Mouse (Mus musculus) adrenal gland, postnatal 10 days (tissue): ENCODE results near the gene Ptbp1. TPM values are rescaled to one million over a fixed set of nuclear protein-coding genes. Genes with fewer than 3 reads are reported as not detected.

Source experiments
- DNase-seq: peaks from one replicate; pipeline ENCODE4 v3.0.0; 2021; ENCODE audit warnings: mixed read lengths
- long read RNA-seq, 2 experiments: library from polyadenylated mRNA; stranded (forward); transcript quantifications; one replicate each; pipeline ENCODE4 v2.0.0; 2021
- total RNA-seq, 2 experiments: library from RNA; stranded (reverse); gene quantifications; 2 replicates each; pipeline ENCODE4 v1.2.3; 2021

The Ptbp1 gene
- 100 to 1,000 TPM; 267 to 270 TPM for total RNA-seq
- long read RNA-seq, experiment 1, transcript Ptbp1-216 (14 exons, 3,110 nt): major isoform, 19 of 98 reads
- long read RNA-seq, experiment 1, transcript Ptbp1-206 (13 exons, 3,169 nt): minor isoform, 12 of 98 reads
- long read RNA-seq, experiment 1, partial matches to known transcripts: 60 of 98 reads
- long read RNA-seq, experiment 1, other reads (novel, unspliced or antisense): 4 of 98 reads
- long read RNA-seq, experiment 2, transcript Ptbp1-206 (13 exons, 3,169 nt): minor isoform, 19 of 74 reads
- long read RNA-seq, experiment 2, transcript Ptbp1-216 (14 exons, 3,110 nt): major isoform, 28 of 74 reads
- long read RNA-seq, experiment 2, partial matches to known transcripts: 18 of 74 reads
- long read RNA-seq, experiment 2, other reads (novel, unspliced or antisense): 7 of 74 reads

- DNase-seq: peak; percentile 100
Observed at GRCm38 (mm10) chr10:79853860-79854795, at the start of gene Ptbp1. Gene Ptbp1, plus strand, starts transcription at chr10:79854427.

- DNase-seq: peak; percentile 56
Observed at GRCm38 (mm10) chr10:79805636-79806035, 48.6 kb upstream of the Ptbp1 start.

GRCm38 (mm10) chr10:79806331-79806730 is 47.9 kb upstream of the Ptbp1 start:
- DNase-seq: no peak

GRCm38 (mm10) chr10:79806972-79807371 is 47.3 kb upstream of the Ptbp1 start:
- DNase-seq: no peak

- peak; percentile 58 for DNase-seq
Observed at GRCm38 (mm10) chr10:79807826-79808225, 46.4 kb upstream of the Ptbp1 start.

GRCm38 (mm10) chr10:79808728-79809127 is 45.5 kb upstream of the Ptbp1 start:
- no peak for DNase-seq

- peak; percentile 94 for DNase-seq
Observed at GRCm38 (mm10) chr10:79811736-79812637, 42.2 kb upstream of the Ptbp1 start.

GRCm38 (mm10) chr10:79814271-79814842 is 39.9 kb upstream of the Ptbp1 start:
- no peak for DNase-seq

- DNase-seq: no peak
Observed at GRCm38 (mm10) chr10:79815671-79816494, 38.3 kb upstream of the Ptbp1 start.

- no peak for DNase-seq
Observed at GRCm38 (mm10) chr10:79817111-79817510, 37.1 kb upstream of the Ptbp1 start.

GRCm38 (mm10) chr10:79818225-79818624 is 36.0 kb upstream of the Ptbp1 start:
- DNase-seq: no peak

- no peak for DNase-seq
Observed at GRCm38 (mm10) chr10:79819606-79820005, 34.6 kb upstream of the Ptbp1 start.

GRCm38 (mm10) chr10:79820277-79820676 is 34.0 kb upstream of the Ptbp1 start:
- DNase-seq: no peak

- DNase-seq: no peak
Observed at GRCm38 (mm10) chr10:79820782-79821181, 33.4 kb upstream of the Ptbp1 start, which contains the start of gene Misp. Gene Misp, plus strand, starts transcription at chr10:79820989.

GRCm38 (mm10) chr10:79821731-79822130 is 32.5 kb upstream of the Ptbp1 start:
- DNase-seq: no peak

GRCm38 (mm10) chr10:79822372-79822771 is 31.9 kb upstream of the Ptbp1 start:
- DNase-seq: no peak

- DNase-seq: no peak
Observed at GRCm38 (mm10) chr10:79823011-79823410, 31.2 kb upstream of the Ptbp1 start.

- no peak for DNase-seq
Observed at GRCm38 (mm10) chr10:79824413-79824812, 29.8 kb upstream of the Ptbp1 start.

- no peak for DNase-seq
Observed at GRCm38 (mm10) chr10:79831583-79831982, 22.6 kb upstream of the Ptbp1 start.

- DNase-seq: no peak
Observed at GRCm38 (mm10) chr10:79832026-79832785, 22.0 kb upstream of the Ptbp1 start.
